Mouse (Mus musculus) forebrain, embryonic 14.5 days (tissue): Measurements from ENCODE around the gene Zc3h4. TPM values are rescaled to one million over a fixed set of nuclear protein-coding genes. Genes with fewer than 3 reads are reported as not detected.
A peak's percentile ranks its signal among the peaks of the same experiment; 100 is the strongest.

Source experiments
- ATAC-seq: fragments of 200-750 bp; cut with Nextera tagmentation; 2 replicates; pipeline ENCODE4 v1.8.0; 2017; ENCODE audit warnings: mild to moderate bottlenecking, moderate library complexity
- DNase-seq: peaks from one replicate; pipeline ENCODE4 v3.0.0-alpha.2; 2015; ENCODE audit warnings: low spot score
- H3K27ac ChIP-seq: fragments of 300-500 bp; sonication (generic); 2 replicates; pipeline ENCODE4 v1.5.1; 2014; ENCODE audit warnings: low read depth, mild to moderate bottlenecking, control low read depth, low read length, moderate library complexity
- H3K27me3 ChIP-seq: fragments of 300-500 bp; sonication (generic); replicated peaks from 2 replicates; pipeline ENCODE4 v1.6.1; 2014; ENCODE audit warnings: low read length, control low read depth, mixed read lengths; ENCODE audit not compliant: control insufficient read depth, insufficient read depth
- H3K36me3 ChIP-seq: fragments of 300-500 bp; sonication (generic); 2 replicates; pipeline ENCODE4 v1.6.1; 2014; ENCODE audit warnings: low read length, control low read depth; ENCODE audit not compliant: control insufficient read depth, insufficient read depth
- H3K4me1 ChIP-seq: fragments of 300-500 bp; sonication (generic); 2 replicates; pipeline ENCODE4 v1.6.1; 2014; ENCODE audit warnings: antibody characterized with exemption, low read length, control low read depth; ENCODE audit not compliant: control insufficient read depth, insufficient read depth
- H3K4me2 ChIP-seq: fragments of 300-500 bp; sonication (generic); 2 replicates; pipeline ENCODE4 v1.6.1; 2014; ENCODE audit warnings: mild to moderate bottlenecking, control low read depth, low read length
- H3K4me3 ChIP-seq: fragments of 300-500 bp; sonication (generic); 2 replicates; pipeline ENCODE4 v1.5.1; 2014; ENCODE audit warnings: low read depth, low read length, control low read depth
- H3K9ac ChIP-seq: fragments of 300-500 bp; sonication (generic); 2 replicates; pipeline ENCODE4 v1.6.1; 2014; ENCODE audit warnings: mild to moderate bottlenecking, low read length, control low read depth, moderate library complexity
- H3K9me3 ChIP-seq: fragments of 300-500 bp; sonication (generic); replicated peaks from 2 replicates; pipeline ENCODE4 v1.6.1; 2016; ENCODE audit warnings: low read length, control low read depth, mixed read lengths; ENCODE audit not compliant: control insufficient read depth
- WGBS: fragments of 180-500 bp; shearing (Covaris S2); extraction: QIAGEN DNeasy Blood & Tissue Kit; methylation state at CpG from one replicate; pipeline ENCODE4 v1.1.7; 2014; 5-methylcytosine and 5-hydroxymethylcytosine counted together
- polyA plus RNA-seq: library from polyadenylated mRNA; unstranded; fragments of >200 nt; fragmentation: Nextera tagmentation; extraction: Ambion mirVana; gene quantifications from 2 replicates; pipeline ENCODE4 v1.2.1, GENCODE M21; 2014

Zc3h4 gene
- 14.3 and 15.5 TPM in 2 replicates for polyA plus RNA-seq

DNA sequence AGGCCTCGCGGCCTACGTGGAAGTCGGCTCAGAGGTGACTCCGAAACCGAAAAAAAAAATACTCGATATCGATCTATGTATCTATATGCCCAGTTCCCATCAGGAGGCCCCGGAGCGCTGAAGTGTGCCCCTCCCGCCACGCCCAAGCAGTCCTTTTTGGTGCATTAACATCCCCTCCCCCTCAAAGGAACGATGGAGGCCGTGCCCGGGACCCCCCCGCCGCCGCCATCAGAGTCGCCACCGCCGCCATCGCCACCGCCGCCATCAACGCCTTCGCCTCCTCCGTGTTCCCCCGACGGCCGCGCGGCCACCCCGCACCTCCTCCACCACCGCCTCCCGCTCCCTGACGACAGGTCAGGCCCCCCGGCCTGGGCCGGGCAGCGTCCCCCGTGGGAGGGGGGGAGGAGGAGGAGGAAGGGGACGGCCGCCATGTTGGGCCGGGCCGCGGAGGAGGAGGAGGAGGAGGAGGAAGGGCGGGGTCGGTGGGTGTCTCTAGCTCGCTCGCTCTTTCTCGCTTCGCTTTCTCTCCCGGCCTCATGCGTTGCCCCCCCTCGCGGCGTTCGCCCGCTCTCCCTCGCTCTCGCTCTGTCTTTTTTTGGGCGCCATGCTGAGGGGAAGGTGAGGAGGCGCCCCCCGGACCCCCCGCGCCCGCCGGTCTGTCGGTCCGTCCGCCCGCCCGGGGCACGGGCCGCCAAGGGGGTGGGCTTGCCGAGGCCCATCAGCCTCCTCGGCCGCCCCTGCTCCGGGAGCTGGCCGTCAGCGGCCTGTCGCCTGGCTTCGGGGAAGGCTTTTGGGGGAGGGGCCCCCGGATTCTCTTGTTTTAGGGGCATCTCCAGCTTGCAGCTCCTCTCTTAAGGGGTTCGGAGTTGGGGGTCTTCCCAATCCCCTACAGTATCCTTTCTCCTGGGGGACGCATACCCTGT lies at the start of gene Zc3h4:
TSS of gene Zc3h4 (plus strand) at position 222 of the 923 bp plus-strand sequence.
- WGBS = 1% methylated on average over 67 of the region's 85 CpGs
- no peaks in the 10 kb centered on the region for H3K36me3 ChIP-seq
- ATAC-seq (peak; percentile 41), DNase-seq (peak; percentile 95)
- peaks cover 17% of the 10 kb centered on the region for H3K4me1 ChIP-seq
- no peaks in the 10 kb centered on the region for H3K27me3 ChIP-seq
- H3K4me3 ChIP-seq = peak within 1 kb of the TSS; percentile 80
- H3K9me3 ChIP-seq = no peaks in the 10 kb centered on the region
- peak within 1 kb of the TSS; percentile 94 for H3K4me2 ChIP-seq
- H3K27ac ChIP-seq = peak within 1 kb of the TSS; percentile 100
- H3K9ac ChIP-seq = peak within 1 kb of the TSS; percentile 100

- DNase-seq = no peak
- no peak for ATAC-seq
- H3K9ac ChIP-seq = no peak overlapping the region
- no peak overlapping the region for H3K4me2 ChIP-seq
- H3K36me3 ChIP-seq = peaks cover 64% of the 10 kb centered on the region
- no peaks in the 10 kb centered on the region for H3K4me1 ChIP-seq
- H3K9me3 ChIP-seq = no peaks in the 10 kb centered on the region
- H3K4me3 ChIP-seq = no peak overlapping the region
- no peaks in the 10 kb centered on the region for H3K27me3 ChIP-seq
- no peak overlapping the region for H3K27ac ChIP-seq
- WGBS = 92% methylated on average over 3 of the region's 3 CpGs
These were observed 44.7 kb upstream of the Zc3h4 start for GRCm38 (mm10) chr7:16355854-16356594.

- 91% methylated on average over 3 of the region's 3 CpGs for WGBS
- no peak overlapping the region for H3K4me3 ChIP-seq
- no peaks in the 10 kb centered on the region for H3K4me1 ChIP-seq
- H3K4me2 ChIP-seq = no peak overlapping the region
- peaks cover 60% of the 10 kb centered on the region for H3K36me3 ChIP-seq
- no peak overlapping the region for H3K27ac ChIP-seq
- no peak overlapping the region for H3K9ac ChIP-seq
- no peak for DNase-seq
- H3K9me3 ChIP-seq = no peaks in the 10 kb centered on the region
- no peaks in the 10 kb centered on the region for H3K27me3 ChIP-seq
- ATAC-seq = no peak
These were observed 43.1 kb upstream of the Zc3h4 start for GRCm38 (mm10) chr7:16357602-16358001.

- ATAC-seq (no peak), DNase-seq (no peak)
- WGBS = 83% methylated on average over 1 of the region's 1 CpGs
- 0 out of 2 replicates have a peak overlapping the region, but pooled peaks have one; percentile 61 for H3K27ac ChIP-seq
- H3K27me3 ChIP-seq = no peaks in the 10 kb centered on the region
- H3K4me1 ChIP-seq = peaks cover 8% of the 10 kb centered on the region; the same call in 1 of the 2 replicates
- no peak overlapping the region for H3K4me3 ChIP-seq
- no peak overlapping the region for H3K4me2 ChIP-seq
- H3K9me3 ChIP-seq = no peaks in the 10 kb centered on the region
- H3K36me3 ChIP-seq = peaks cover 71% of the 10 kb centered on the region
- no peak overlapping the region for H3K9ac ChIP-seq
These were observed 36.4 kb upstream of the Zc3h4 start for GRCm38 (mm10) chr7:16364319-16364718.

DNA sequence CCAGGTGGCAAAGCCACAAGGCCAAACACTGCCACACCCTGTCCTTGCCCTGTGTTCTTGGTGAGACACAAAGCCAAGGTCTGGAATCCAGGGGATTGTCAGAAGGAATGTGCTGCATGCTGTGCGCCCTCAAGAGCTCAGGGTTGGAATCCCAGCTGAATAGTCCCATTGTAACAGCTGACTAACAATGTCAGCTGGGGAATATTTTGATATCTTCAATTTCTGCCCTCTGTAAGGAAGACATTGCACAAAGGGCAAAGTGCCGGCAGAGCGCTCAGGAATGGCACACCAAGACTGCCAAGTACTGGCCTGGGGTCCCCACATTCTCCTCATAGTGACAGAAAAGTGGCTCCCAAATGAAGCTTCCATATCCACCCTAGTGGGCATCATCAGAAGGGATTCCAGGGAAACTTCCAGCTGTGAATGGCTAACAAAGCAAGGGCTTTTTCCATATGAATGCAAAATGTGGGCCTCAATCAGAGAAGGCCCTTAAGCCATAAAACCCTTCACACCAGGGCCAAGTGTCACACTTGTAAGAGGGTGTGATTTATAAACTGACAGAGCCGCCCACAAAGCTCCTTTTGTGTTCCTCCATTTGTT lies 35.7 kb upstream of the Zc3h4 start:
- no peak overlapping the region for H3K4me3 ChIP-seq
- DNase-seq (peak; percentile 70), ATAC-seq (peak; percentile 72)
- H3K27me3 ChIP-seq = no peaks in the 10 kb centered on the region
- peaks cover 77% of the 10 kb centered on the region for H3K36me3 ChIP-seq
- H3K9ac ChIP-seq = no peak overlapping the region
- no peaks in the 10 kb centered on the region for H3K9me3 ChIP-seq
- H3K4me1 ChIP-seq = peaks cover 8% of the 10 kb centered on the region; the same call in 1 of the 2 replicates
- H3K4me2 ChIP-seq = no peak overlapping the region
- 9% methylated on average over 4 of the region's 4 CpGs for WGBS
- H3K27ac ChIP-seq = peak overlapping the region; percentile 61

GRCm38 (mm10) chr7:16366133-16366646 lies 34.5 kb upstream of the Zc3h4 start:
- no peak overlapping the region for H3K9ac ChIP-seq
- DNase-seq (no peak), ATAC-seq (no peak)
- no peaks in the 10 kb centered on the region for H3K9me3 ChIP-seq
- H3K4me1 ChIP-seq = peaks cover 8% of the 10 kb centered on the region; the same call in 1 of the 2 replicates
- H3K4me3 ChIP-seq = no peak overlapping the region
- no peaks in the 10 kb centered on the region for H3K27me3 ChIP-seq
- H3K4me2 ChIP-seq = no peak overlapping the region
- peaks cover 83% of the 10 kb centered on the region for H3K36me3 ChIP-seq
- WGBS = 60% methylated on average over 10 of the region's 10 CpGs
- H3K27ac ChIP-seq = 0 out of 2 replicates have a peak overlapping the region, but pooled peaks have one; percentile 40

DNA sequence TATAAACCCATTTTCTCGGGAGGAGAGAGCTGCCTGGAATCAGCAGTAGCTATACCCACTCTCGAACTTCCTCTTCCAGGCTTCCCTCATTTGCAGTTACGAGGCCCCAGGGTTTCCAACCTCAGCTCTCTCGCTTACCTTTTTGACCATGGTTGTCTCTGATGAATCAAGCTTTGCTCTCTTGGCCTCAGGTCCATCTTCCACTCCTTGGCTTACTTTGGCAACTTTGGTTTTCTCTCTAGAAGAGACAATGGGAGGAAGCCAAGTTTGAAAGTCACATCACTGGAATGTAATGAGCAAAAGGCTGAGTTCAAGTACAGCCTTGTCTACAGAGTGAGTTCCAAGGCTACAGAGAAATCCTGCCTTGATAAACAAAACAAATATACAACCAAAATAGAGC lies 34.0 kb upstream of the Zc3h4 start:
- ATAC-seq (no peak), DNase-seq (no peak)
- no peak overlapping the region for H3K4me3 ChIP-seq
- peaks cover 8% of the 10 kb centered on the region; the same call in 1 of the 2 replicates for H3K4me1 ChIP-seq
- 71% methylated on average over 4 of the region's 4 CpGs for WGBS
- H3K9ac ChIP-seq = no peak overlapping the region
- H3K27ac ChIP-seq = 0 out of 2 replicates have a peak overlapping the region, but pooled peaks have one; percentile 40
- no peaks in the 10 kb centered on the region for H3K27me3 ChIP-seq
- H3K9me3 ChIP-seq = no peaks in the 10 kb centered on the region
- H3K4me2 ChIP-seq = no peak overlapping the region
- peaks cover 79% of the 10 kb centered on the region for H3K36me3 ChIP-seq

- Histone ChIP-seq H3K27me3 (no peaks in the 10 kb centered on the region), H3K9me3 (no peaks in the 10 kb centered on the region), H3K4me3 (no peak overlapping the region), H3K9ac (no peak overlapping the region), H3K36me3 (peaks cover 75% of the 10 kb centered on the region), H3K4me2 (no peak overlapping the region), H3K27ac (no peak overlapping the region), H3K4me1 (peaks cover 8% of the 10 kb centered on the region; the same call in 1 of the 2 replicates)
- DNase-seq (no peak), ATAC-seq (no peak)
- 92% methylated on average over 2 of the region's 2 CpGs for WGBS
These were observed 31.9 kb upstream of the Zc3h4 start for GRCm38 (mm10) chr7:16368835-16369234.
